Mouse (Mus musculus): Measurements from ENCODE around the gene Prcd.

DNA sequence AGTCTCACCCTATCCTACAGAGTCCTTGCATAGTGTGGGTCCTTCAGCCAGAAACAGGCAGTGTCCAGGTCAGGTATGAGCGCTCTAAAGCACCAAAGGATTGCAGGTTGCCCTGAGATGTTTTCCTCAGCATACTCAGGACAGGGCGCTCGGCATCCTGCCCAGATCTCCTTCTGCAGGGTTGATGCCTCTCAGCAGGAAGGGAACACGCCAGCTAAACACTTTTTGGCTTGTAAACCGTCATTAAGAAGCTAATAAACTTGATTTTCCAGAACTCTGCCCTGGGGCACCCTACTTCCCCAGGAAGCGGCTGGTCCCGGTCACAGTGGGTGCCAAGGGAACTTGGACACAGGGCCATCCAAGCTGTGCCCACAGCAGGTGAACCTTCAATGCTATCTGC lies 34.2 kb upstream of the Prcd start:
- TF ChIP-seq POLR2A (IDR thresholded peaks at IDR 0.05; ENCODE audit: borderline replicate concordance, extremely low read depth, low read depth, low read length) (no peak), CTCF (IDR thresholded peaks at IDR 0.05; ENCODE audit: insufficient read depth, low read length) (no peak)

All from lung, adult 2 months (tissue).